Mouse (Mus musculus) megakaryocyte-erythroid progenitor cell, adult 5-6 weeks (primary cell): Measurements from ENCODE around the gene Mbnl1. TPM values are rescaled to one million over a fixed set of nuclear protein-coding genes. Genes with fewer than 3 reads are reported as not detected.

Experiments used
- ATAC-seq: replicated peaks from 2 replicates; pipeline ENCODE4 v1.8.0; 2016; ENCODE audit warnings: mild to moderate bottlenecking, inconsistent platforms; ENCODE audit not compliant: severe bottlenecking, poor library complexity, low FRiP score, low TSS enrichment
- total RNA-seq, 2 experiments: library from RNA; stranded (forward) in 1 of 2; stranded (reverse) in 1 of 2; fragments of 200-1000, 215-1000 nt in 1 of 2; fragments of >200 nt in 1 of 2; fragmentation: Nextera tagmentation in 1 of 2; gene quantifications; 2 replicates each; pipeline ENCODE4 v1.2.3; 2014 to 2017

Gene Mbnl1
- total RNA-seq, 2 experiments from 2014 or later, result 524 to 751 TPM

DNA sequence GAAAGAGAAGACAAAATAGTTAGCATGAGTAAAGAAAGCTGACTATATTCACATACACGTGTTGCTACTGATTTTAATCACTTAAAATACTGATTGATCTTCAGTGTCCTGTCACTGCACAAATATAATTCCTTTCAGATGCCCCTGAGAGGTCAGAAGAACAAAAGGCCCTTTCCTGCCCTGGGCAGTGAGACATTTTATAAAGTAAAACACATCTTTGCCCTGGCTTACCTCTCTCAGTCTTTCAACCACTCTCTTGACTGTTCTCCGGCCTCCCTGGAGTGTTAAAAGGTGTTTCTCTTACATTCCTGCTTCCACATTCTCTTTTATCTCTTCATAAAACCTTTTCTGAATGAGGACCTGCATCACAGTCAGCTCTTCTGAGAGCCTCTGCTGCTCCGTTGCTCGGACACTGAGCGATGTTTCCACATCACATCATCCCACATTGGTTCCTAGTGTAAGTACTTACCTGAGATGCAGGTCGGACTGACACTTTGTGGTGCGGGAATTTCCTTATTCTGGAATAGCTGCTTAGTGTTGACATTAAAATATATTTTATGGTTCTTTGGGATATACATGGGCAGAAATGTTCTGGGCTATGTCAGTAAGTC, 85.7 kb downstream of the Mbnl1 start:
- no peak for ATAC-seq

DNA sequence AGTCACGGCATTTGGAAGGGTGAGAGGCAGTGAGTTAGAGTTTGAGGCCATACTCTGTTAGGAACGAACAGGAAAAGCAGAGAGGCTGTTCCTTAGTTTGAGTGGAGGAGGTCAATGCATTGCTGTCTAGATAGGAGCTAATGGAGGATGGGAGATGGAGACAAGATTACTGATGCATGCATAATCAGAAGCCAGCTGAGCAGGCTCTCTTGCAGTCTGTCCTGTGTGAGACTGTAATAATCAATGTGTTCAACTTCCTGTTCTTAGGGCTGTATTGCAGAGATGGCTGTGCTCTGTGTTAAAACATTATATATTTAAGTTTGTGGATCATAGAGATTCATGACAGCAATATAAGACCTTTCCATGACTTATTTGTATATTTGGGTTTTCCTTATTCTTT, 87.1 kb downstream of the Mbnl1 start:
- ATAC-seq, result 0 out of 2 replicates have a peak, but pooled peaks have one; percentile 29

DNA sequence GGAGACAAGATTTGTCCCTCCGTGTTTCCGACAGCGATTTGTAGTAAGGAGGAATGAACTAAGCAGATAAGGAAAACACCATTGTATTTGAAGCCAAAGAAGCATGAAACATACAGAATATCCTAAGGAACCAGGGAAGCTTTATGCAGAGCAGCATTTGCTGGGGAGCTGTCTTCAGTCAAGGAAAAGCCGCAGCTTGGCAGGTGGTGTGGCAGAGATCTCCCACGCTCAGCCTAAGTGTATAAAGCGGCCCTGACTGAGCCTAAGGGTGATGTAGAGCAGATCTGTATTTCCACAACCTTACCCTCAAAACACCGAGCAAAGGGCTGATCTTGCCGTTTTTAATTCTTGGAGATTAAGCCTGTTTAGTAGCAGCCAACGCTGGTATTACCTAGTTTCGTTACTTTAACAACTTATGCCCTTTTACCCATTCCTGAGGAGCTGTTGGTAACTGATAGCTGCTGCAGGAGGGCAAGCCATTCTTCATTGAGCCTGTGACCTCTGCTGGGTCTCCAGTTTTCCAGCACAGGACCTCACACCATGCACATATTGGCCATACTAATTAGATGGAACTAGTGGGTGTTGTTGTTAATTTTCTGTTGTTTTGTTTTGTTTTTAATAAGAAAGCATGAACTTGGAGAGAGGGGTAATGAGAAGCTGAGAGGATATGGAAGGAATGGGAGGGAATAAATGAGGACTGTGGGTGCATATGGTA, 91.1 kb downstream of the Mbnl1 start:
- ATAC-seq, result no peak

DNA sequence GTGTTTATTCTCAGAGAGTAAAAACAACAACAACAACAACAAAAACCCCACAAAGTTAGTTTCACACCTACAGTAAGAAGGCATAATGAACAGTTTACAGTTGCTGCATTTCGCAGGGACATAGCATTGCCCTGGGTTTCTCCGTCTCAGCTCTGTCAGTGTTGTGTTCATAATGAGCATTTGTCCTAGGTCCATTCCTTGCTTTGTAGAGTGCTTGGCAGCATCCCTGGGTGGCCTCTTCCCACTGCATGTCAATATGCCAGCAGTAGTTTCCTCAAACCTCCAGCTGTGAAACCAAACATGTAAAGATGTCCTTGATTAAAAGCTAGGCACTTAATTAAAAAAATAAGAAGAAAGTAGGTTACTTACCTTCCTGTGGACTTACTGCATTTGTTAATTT, 91.6 kb downstream of the Mbnl1 start:
- ATAC-seq, result no peak

DNA sequence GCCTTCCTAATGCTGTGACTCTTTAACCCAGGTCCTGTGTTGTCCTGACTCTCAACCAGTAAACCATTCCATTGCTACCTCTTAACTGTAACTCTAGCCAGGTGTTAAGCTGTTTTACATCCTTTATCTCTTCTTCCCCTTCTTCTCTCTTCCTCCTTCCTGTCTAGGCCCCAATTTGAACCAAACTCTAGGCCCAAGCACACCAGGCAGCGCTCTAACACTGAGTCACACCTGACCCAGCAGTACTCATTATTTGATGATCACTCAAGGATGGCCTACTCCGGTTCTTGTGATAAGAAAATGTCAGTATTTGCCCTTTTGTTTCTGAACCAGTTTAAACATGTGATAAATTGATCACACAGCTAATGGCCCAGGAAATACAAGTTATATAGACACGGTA, 92.6 kb downstream of the Mbnl1 start:
- no peak for ATAC-seq

DNA sequence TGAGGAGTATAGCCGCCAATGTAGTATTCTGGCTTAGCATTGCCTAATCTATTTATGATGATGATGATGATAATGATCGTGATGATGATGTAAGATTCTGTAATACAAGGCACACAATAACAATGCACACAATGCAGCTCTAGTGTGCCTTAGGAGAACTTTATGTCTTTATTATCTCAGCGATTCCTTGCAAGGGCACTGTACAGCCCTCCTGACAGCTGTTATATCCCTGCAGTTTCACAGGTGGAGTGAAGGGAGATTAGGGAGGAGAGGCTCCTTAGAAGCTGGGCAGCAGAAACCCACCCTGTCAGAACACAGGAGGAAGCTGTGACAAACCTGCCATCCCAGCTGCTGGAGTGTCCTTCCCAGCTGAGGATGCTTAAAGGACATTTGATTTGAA, 93.3 kb downstream of the Mbnl1 start:
- ATAC-seq, result no peak

DNA sequence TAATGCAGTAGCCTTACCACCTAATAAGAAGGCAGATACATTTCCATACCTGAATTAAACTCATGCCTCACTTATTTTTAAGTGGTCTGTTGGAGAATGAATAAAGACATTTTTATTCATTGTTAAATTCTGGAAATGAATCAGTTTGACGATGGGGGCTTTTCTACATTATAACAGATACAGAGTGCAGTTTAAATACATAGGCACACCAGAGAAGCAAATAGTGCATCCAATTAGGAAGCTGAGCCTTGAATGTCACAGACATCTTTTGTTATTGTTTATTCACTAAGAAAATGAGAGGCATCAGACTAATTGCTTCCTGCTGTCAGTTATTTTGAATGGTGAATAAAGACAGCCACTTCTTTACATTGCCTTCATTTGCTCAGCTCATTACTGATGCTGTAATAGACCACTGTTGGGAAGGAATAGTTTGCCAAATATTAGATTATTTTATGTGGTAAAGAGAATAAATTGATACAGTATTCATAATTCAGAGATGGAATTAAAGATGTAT, 95.6 kb downstream of the Mbnl1 start:
- no peak for ATAC-seq

DNA sequence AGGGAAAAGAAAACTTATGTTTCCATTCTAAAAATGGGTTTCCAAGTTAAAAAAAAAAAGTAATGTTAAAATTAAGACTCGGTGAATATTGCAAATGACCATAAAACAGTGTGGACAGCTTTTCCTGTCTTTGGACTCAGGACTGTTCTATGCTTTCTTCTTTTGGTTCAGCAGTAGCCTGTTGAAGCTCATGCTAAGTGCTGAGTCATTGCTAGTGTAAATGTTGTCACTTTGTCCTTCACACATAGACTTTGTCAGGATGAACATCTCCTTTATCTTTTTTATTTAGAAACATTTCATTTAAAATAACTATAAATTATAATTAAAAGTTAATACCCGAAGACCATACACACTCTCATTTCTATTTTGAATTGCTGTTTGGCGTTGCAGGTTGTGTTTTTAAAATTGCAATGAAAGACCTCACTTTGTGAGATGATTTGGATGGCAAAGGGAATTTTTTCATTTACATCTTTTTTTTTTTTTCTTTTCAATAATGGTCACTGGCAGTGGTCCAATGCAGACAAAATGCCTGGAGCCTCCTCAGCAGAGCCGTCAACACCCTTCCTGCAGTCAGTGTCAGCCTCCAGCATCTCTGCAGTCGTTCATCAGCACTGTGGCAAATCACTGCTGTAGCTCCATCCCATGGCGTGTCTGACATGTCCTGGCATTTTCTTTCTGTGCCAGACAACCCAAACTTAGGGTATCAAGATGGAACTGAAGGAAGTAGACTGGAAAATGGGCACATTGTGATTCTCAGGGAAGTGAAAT, 96.4 kb downstream of the Mbnl1 start:
- ATAC-seq, result no peak

DNA sequence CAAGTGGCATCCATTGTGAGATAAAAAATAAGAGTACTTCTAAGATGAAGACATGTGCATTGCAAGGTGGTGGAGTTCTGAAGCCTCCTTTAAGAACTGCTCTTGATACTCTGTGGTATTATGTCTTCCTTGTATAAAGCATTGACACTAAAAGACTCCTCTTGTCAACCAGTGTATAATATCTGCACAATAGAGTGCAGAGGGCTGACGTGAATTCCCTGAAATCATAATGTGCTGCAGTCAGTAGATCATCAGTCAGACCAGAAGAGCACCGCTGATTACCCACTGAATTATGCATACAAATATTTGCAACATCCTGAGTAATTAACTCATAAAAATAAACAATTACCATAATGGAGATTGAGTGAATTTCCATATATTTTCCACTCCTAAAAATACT, 97.2 kb downstream of the Mbnl1 start:
- ATAC-seq, result no peak

DNA sequence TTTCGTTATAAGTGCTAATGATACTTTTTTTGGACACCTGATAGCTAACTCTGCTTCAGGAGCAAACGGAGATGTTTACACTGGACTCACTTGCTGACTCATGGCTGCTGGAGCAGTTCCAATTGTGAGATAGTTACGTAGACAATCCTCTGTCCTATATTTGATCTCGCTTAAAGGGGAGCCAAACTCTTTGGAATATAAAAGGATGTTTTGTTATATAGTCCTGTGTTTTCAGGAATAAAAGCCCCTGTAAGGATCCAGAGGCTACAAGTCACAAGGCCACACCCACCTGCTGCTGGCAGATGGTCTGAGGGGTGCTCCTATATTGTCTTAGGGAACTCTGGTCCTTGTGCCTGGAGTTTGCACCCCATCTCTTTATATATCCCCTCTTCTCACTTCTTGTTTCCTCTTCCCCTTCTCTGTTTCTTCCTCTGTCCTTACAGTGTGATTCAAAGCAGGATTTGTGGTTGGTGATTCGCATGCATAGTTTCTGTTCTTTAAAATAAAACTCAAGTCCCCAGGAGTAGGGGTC, 97.9 kb downstream of the Mbnl1 start:
- peak; percentile 36; the same call in 1 of the 2 replicates for ATAC-seq

DNA sequence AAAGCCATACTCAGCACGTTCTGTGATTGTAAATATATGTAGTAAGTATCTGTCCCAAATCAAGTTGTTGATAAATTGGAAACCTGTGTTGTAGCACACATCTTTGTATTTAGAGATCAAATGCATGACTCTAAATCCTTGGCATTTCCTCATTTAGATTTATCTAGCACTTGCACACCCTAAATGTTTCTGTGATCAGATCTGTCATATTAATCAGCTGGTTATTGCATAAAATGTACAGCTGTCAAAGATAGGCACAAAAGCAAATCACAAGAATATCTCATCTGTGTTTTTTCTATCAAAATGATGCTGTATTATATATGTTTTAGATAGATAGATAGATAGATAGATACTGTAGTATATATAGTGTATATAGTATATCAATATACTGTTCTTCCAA, 98.9 kb downstream of the Mbnl1 start:
- ATAC-seq, result no peak

DNA sequence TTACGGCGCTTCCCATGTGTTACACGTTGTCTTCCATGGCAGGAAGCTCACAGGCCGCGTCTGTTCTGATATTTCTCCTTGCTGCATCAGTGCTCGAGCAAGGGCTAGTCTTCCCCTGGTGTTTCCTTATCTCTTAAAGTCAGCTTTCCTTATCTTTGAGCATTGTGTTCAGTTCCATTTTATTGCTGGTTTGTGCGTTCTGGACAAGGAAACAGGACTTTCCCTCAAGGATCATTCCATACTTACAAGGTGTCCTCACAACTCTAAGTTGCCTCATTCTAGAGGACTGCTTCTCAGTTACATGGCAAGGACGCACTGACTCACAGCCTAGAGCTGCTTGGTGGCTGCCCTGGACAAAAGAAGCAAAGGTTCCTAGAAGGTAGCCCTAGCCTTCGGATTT, 101.6 kb downstream of the Mbnl1 start:
- ATAC-seq, result peak; percentile 75

DNA sequence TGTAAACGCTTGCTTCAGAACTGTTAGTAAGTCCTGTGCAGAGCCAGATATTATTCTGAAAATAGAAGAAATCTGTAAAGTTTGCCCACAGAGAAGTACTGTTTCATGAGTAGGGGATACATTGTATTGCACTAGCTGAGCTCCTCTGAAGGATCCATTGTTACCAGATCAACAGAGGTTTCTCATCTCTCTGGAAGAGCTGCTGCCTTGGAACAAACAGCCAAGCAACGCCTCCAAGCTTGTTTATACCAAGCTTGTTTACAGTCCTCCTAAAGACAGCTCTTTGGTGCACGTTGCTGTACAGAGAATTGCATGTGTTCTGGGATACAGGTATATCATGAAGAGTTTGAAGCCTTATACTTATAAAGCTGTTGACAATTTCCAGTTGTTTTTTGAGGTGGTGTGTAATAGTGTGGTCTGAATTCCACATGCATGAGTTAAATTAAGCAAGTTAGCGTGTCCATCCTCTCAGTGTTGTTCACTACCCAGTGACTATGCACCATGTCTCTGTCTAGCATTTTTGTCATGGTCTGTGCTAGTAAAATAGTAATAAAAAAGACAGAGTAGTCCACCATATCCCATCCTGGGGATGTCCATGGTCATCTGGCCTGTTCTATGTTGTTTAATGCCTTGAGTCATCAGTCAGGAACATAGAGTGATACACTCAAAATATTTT, 102.4 kb downstream of the Mbnl1 start:
- ATAC-seq, result no peak

DNA sequence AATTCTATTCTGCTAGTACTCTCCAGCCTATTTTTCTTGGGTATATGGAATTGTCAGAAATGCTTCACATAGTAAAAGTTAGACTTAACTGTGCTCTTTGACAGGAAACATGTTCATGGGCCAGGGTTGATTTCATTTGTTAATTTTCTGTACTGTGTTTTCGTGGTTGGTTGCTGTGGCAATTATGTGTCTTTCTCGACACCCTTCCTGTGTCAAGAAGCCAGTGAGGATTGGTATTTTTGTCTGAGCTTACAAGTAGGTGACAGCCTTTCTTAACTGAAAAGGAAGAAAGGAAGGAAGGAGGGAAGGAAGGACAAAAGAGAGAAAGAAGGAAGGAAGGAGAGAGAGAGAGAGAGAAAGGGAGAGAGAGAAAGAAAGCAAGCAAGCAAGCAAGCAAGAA, 103.3 kb downstream of the Mbnl1 start:
- ATAC-seq, result no peak

DNA sequence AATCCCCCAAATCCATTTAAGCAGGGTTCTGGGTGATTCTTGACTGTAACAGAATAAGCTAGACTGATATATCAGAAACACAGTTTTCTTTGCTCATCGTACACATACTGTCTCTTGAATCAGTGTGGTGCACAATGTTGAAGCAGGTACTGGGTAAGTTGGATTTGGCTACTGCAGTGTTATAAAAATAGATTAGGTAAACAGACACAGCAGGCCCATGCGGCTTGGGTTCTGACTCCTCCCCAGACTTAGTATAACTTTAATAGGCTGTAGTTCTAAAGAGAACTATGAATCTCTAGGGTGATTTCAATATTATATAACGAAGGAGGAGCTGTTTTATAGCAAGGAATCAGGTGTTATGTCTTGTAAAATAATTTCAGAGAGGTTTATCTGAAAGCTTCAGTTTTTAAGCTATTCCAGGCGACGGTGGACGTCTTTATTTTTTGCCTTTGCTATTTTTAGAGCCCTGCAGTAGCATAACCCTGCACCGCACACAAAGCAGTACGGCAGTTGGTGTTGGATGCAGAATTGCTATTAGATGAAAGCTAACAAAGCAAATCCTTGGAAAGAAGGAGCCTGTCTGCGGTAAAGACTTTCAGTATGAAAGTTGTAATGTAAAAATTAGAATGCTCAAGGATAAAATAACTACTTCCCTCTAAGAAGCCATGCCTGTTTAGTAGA, 103.9 kb downstream of the Mbnl1 start:
- peak; percentile 40 for ATAC-seq

DNA sequence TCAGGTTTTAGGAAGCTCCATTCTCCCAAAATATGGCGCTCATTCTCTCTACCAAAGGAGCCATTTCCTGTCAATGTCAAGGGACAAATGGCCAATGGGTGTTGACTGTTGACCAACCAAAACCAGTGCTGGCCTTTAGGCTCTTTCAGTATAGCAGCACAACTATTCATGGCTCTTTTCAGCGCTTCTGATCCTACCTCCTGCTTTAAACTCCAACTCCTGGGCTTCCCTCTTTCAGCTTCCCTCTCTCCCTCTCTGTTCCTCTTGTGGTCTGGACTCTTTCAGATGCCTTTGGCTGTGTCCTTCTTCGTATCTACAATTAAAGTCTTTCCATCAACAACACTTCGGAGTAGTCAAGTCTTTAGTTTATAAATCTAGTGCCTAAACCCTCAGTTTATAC, 107.2 kb downstream of the Mbnl1 start:
- ATAC-seq, result no peak

DNA sequence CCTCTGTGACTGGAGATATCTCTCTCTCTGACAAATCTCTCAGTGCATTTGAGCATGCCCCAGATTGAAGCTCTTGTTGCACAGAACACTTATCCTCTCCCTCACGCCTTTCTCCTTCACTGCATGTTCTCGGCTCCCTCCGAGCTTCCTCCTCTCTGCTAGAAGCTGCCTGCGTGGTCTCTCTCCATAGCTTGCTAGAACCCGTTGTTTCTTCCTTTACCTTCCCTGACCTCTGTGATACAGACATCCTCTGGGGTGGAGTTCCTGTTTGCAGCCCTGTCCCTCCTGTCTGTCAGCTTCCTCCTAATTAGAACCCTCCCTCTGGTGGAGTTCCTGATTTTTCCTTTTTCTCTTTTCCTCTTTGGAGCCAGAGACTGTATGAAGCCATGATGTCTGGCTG, 108.1 kb downstream of the Mbnl1 start:
- no peak for ATAC-seq

DNA sequence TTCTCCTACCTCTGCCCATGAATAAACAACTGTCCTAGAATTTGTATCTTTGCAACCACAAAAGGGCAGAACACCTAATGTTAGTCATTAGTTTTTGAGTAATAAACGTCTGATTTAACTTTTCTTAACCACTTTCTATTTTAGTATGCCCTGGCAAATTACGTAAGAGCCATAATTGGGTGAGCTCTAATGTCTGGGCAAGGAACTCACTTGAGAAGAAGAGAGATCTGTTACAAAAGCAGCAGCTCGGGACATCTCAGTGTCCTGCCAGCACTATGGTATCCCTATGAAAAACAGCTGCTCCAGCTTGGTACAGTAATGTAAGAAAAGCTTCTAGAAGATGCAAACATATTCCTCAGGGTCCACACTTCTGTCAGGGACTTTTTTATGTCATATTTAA, 109.5 kb downstream of the Mbnl1 start:
- ATAC-seq, result no peak

DNA sequence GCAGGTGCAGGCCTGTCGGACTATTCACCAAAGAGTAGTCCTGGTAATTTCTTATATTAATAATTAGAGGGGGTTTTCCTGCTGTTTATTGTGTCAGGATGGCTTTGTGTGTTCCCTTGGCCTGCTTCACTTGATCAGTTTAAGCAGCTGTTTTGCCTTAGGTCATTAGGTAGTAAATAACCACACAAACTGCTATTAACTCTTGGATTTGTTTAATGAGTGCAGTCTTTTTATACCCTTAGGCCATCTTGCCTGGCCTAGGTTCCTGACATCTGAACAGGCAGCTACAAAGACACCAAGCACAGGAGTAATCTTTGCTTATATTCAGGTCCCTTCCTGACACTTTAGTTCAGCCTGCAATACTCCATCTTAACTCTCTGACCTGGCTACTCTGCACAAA, 110.0 kb downstream of the Mbnl1 start:
- ATAC-seq, result no peak
